Mouse (Mus musculus): Measurements from ENCODE around the gene Tmem147.

DNA sequence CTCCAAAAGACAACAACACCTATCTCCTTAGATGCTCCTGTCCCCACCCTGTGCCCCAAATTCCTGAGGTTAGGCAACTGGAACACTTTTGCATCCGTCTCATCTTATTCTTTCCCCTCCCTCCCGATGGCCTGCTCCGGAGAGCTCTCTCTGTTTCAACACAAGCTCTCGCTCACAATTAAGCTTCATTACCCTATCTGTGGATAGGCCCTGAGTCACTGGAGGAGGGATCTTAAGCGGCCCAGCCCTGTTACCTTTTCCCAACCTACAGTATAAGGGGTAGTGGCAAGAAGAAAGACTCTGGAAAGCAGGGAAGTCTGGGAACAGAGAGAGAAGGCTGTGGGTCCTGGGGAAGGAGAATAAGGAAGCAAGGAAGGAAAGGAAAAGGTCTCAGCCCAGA, 34.1 kb upstream of the Tmem147 start, which contains the start of gene Dmkn:
- no peak for TF ChIP-seq EP300 (optimal IDR thresholded peaks at IDR 0.05)
- TF ChIP-seq CTCF (IDR thresholded peaks at IDR 0.05; ENCODE audit: low read depth), result no peak

Data from stomach, postnatal 0 days (tissue).